8 mouse cellular contexts compared by ENCODE assay signal in genomic region chr11:29247725-29248124, GRCm38 (mm10). TPM values are rescaled to one million over a fixed set of nuclear protein-coding genes. Genes with fewer than 3 reads are reported as not detected.
DNase-seq lines count a peak whose midpoint lies in the region; ATAC-seq lines count a peak whose summit lies in the region.

No protein-coding gene starts in this region.

- no peak for DNase-seq in heart, adult 9 months (ENCODE audit: low spot score in 2 of 2)
- DNase-seq in embryonic facial prominence, embryonic 10.5 days (ENCODE audit: low spot score): peak; percentile 9
- DNase-seq in midbrain, embryonic 14.5 days: no peak
- no peak for DNase-seq in right cerebral cortex, adult 2 months (ENCODE audit: low spot score in 2 of 2)
- DNase-seq in spleen, adult 18-20 months: no peak
- no peak for DNase-seq in ovary, postnatal 36 days (ENCODE audit: low spot score)

- peak overlapping the region; percentile 64 for H3K4me2 ChIP-seq in heart, embryonic 14.5 days (ENCODE audit: low read length)
- H3K4me2 ChIP-seq in hindbrain, embryonic 13.5 days: peak overlapping the region; percentile 46
- H3K4me2 ChIP-seq in midbrain, embryonic 14.5 days (ENCODE audit: low read length): peak overlapping the region; percentile 52

- peak overlapping the region in 1 of 2 experiments; percentile 82; a peak in 2 of 4 replicates for H3K4me3 ChIP-seq in heart, embryonic 14.5 days (ENCODE audit: control insufficient read depth in 1 of 2, insufficient read depth in 1 of 2, low read depth in 1 of 2, low read length in 2 of 2)
- peak overlapping the region; percentile 90 for H3K4me3 ChIP-seq in embryonic facial prominence, embryonic 10.5 days
- H3K4me3 ChIP-seq in hindbrain, embryonic 13.5 days: peak overlapping the region; percentile 83
- H3K4me3 ChIP-seq in midbrain, embryonic 14.5 days (replicated peaks; ENCODE audit: low read depth, low read length): peak overlapping the region; percentile 79

- 97% methylated on average over 1 of the region's 1 CpGs for WGBS in heart, embryonic 14.5 days
- 100% methylated on average over 1 of the region's 1 CpGs for WGBS in embryonic facial prominence, embryonic 10.5 days
- WGBS in hindbrain, embryonic 13.5 days: 100% methylated on average over 1 of the region's 1 CpGs
- WGBS in midbrain, embryonic 14.5 days: 95% methylated on average over 1 of the region's 1 CpGs

- H3K27ac ChIP-seq in heart, embryonic 14.5 days (replicated peaks in 1 of 2; ENCODE audit: control insufficient read depth in 1 of 2, insufficient read depth in 1 of 2, low read depth in 2 of 2, low read length in 2 of 2): no peak overlapping the region; a peak in 1 of 4 replicates
- H3K27ac ChIP-seq in embryonic facial prominence, embryonic 10.5 days (replicated peaks): peak overlapping the region; percentile 88
- 0 out of 2 replicates have a peak overlapping the region, but pooled peaks have one; percentile 50 for H3K27ac ChIP-seq in hindbrain, embryonic 13.5 days
- H3K27ac ChIP-seq in midbrain, embryonic 14.5 days (replicated peaks; ENCODE audit: low read depth, low read length): no peak overlapping the region; the same call in 1 of the 2 replicates

- H3K4me1 ChIP-seq in heart, embryonic 14.5 days (ENCODE audit: control insufficient read depth in 2 of 2, insufficient read depth in 2 of 2, low read length in 2 of 2): peaks cover 0 to 14% of the 10 kb centered on the region in 2 experiments; a peak in 3 of 4 replicates
- peaks cover 15% of the 10 kb centered on the region for H3K4me1 ChIP-seq in embryonic facial prominence, embryonic 10.5 days
- H3K4me1 ChIP-seq in hindbrain, embryonic 13.5 days (replicated peaks): peaks cover 23% of the 10 kb centered on the region
- peaks cover 17% of the 10 kb centered on the region for H3K4me1 ChIP-seq in midbrain, embryonic 14.5 days (ENCODE audit: control insufficient read depth, insufficient read depth, low read length)

- peaks cover 13% of the 10 kb centered on the region for H3K36me3 ChIP-seq in heart, embryonic 14.5 days (ENCODE audit: control insufficient read depth, insufficient read depth, low read length)
- peaks cover 12% of the 10 kb centered on the region for H3K36me3 ChIP-seq in embryonic facial prominence, embryonic 10.5 days (replicated peaks)
- peaks cover 12% of the 10 kb centered on the region; the same call in 1 of the 2 replicates for H3K36me3 ChIP-seq in hindbrain, embryonic 13.5 days
- H3K36me3 ChIP-seq in midbrain, embryonic 14.5 days (ENCODE audit: control insufficient read depth, insufficient read depth, low read length): peaks cover 10% of the 10 kb centered on the region

- no peaks in the 10 kb centered on the region for H3K27me3 ChIP-seq in heart, embryonic 14.5 days (ENCODE audit: control insufficient read depth, insufficient read depth, low read length)
- H3K27me3 ChIP-seq in embryonic facial prominence, embryonic 10.5 days (replicated peaks; ENCODE audit: low read depth, poor library complexity, severe bottlenecking): 0 out of 2 replicates have a peak, but pooled peaks cover 8% of the 10 kb centered on the region
- H3K27me3 ChIP-seq in hindbrain, embryonic 13.5 days: no peaks in the 10 kb centered on the region
- H3K27me3 ChIP-seq in midbrain, embryonic 14.5 days (ENCODE audit: control insufficient read depth, insufficient read depth, low read length): no peaks in the 10 kb centered on the region

- H3K9me3 ChIP-seq in heart, embryonic 14.5 days (ENCODE audit: control insufficient read depth, low read length): no peaks in the 10 kb centered on the region
- H3K9me3 ChIP-seq in embryonic facial prominence, embryonic 10.5 days: no peaks in the 10 kb centered on the region
- H3K9me3 ChIP-seq in hindbrain, embryonic 13.5 days: no peaks in the 10 kb centered on the region
- no peaks in the 10 kb centered on the region for H3K9me3 ChIP-seq in midbrain, embryonic 14.5 days (ENCODE audit: control insufficient read depth, low read length)

- no peak for ATAC-seq in heart, embryonic 14.5 days (ENCODE audit: insufficient number of reproducible peaks, insufficient read depth, low FRiP score, low read depth)
- ATAC-seq in hindbrain, embryonic 13.5 days (ENCODE audit: low FRiP score): peak; percentile 32
- ATAC-seq in midbrain, embryonic 14.5 days (ENCODE audit: low FRiP score, low TSS enrichment): peak; percentile 9; the same call in 1 of the 2 replicates

- no peak overlapping the region for H3K9ac ChIP-seq in heart, embryonic 14.5 days (ENCODE audit: low read length)
- no peak overlapping the region for H3K9ac ChIP-seq in hindbrain, embryonic 13.5 days
- 0 out of 2 replicates have a peak overlapping the region, but pooled peaks have one; percentile 23 for H3K9ac ChIP-seq in midbrain, embryonic 14.5 days (replicated peaks; ENCODE audit: low read length)

RNA-seq across cellular contexts. Expression of gene Cfap36, which starts 0.5 kb away (rescaled TPM):
- 39.2 and 42.3 TPM in 2 replicates for polyA plus RNA-seq in heart, embryonic 14.5 days (2014; fragmentation: Nextera tagmentation; extraction: Ambion mirVana)
- 55.4 and 60.8 TPM in 2 replicates for polyA plus RNA-seq in embryonic facial prominence, embryonic 10.5 days (2016; fragmentation: Nextera tagmentation; extraction: Ambion mirVana)
- polyA plus RNA-seq in hindbrain, embryonic 13.5 days (2015; fragmentation: Nextera tagmentation; extraction: Ambion mirVana): 126 and 127 TPM in 2 replicates
- polyA plus RNA-seq in midbrain, embryonic 14.5 days (2014; fragmentation: Nextera tagmentation; extraction: Ambion mirVana): 105 and 111 TPM in 2 replicates

Comparison
In these comparisons a context has a peak if more than half of its experiments do, and no peak if none do; other contexts are left out.
1. H3K27ac ChIP-seq: peak in embryonic facial prominence, embryonic 10.5 days (single experiment) and hindbrain, embryonic 13.5 days (single experiment); none in heart, embryonic 14.5 days (0 of 2) and midbrain, embryonic 14.5 days (single experiment).
2. Peak in every context shown above with its lines, with median percentiles within 50 percentile points of each other: H3K4me2 ChIP-seq.